In genomic region chr8:84703466-84704249, GRCm38 (mm10) we compare ENCODE assay signal across 8 mouse cellular contexts. TPM values are rescaled to one million over a fixed set of nuclear protein-coding genes. Genes with fewer than 3 reads are reported as not detected.
DNase-seq lines count a peak whose midpoint lies in the region; ATAC-seq and TF ChIP-seq lines count a peak whose summit lies in the region.

No protein-coding gene starts in this region.

- in situ Hi-C loops in CH12.LX (cut with MboI; ENCODE audit: low pct_ligation_motif_present, low pct_unique_long_range_greater_than_20kb, low sequenced_read_pairs): no loop called here

- peak in 1 of 2 experiments; percentile 39; a peak in 1 of 4 replicates for TF ChIP-seq CTCF in CH12.LX (conservative IDR thresholded peaks at IDR 0.05 in 1 of 2, IDR thresholded peaks at IDR 0.05 in 1 of 2; ENCODE audit: low read depth in 2 of 2, low read length in 2 of 2)

- peak overlapping the region; percentile 53 to 79 (median 79) for H3K4me3 ChIP-seq in CH12.LX (replicated peaks in 1 of 3; ENCODE audit: low read depth in 2 of 3, low read length in 2 of 3, poor library complexity in 1 of 3)
- peak overlapping the region; percentile 28; the same call in 1 of the 2 replicates for H3K4me3 ChIP-seq in forebrain, embryonic 15.5 days
- peak overlapping the region; percentile 29 for H3K4me3 ChIP-seq in neural tube, embryonic 13.5 days

- no peak for TF ChIP-seq EP300 in CH12.LX (IDR thresholded peaks at IDR 0.05; ENCODE audit: low read length)

- no peaks in the 10 kb centered on the region for H3K27me3 ChIP-seq in CH12.LX (replicated peaks)
- H3K27me3 ChIP-seq in forebrain, embryonic 15.5 days: peaks cover 20% of the 10 kb centered on the region
- peaks cover 80% of the 10 kb centered on the region for H3K27me3 ChIP-seq in neural tube, embryonic 13.5 days

- ATAC-seq in forebrain, embryonic 15.5 days (replicated peaks): no peak
- no peak for ATAC-seq in neural tube, embryonic 13.5 days (ENCODE audit: low read depth)
- no peak for ATAC-seq in erythroid progenitor cell, adult 5-6 weeks (replicated peaks; ENCODE audit: low FRiP score, poor library complexity, severe bottlenecking)

- peak; percentile 14 for DNase-seq in gastrocnemius, postnatal 25 days
- no peak for DNase-seq in gastrocnemius, postnatal 14 days
- DNase-seq in CH12.LX (ENCODE audit: extremely low read depth) (no peak), liver (peak; percentile 72)
- DNase-seq in left cerebral cortex, adult 11 months (ENCODE audit: low spot score): no peak

- peaks cover 18% of the 10 kb centered on the region for H3K79me2 ChIP-seq in CH12.LX (replicated peaks; ENCODE audit: control insufficient read depth, extremely low read depth, insufficient read depth, poor library complexity, severe bottlenecking)

- TF ChIP-seq POLR2A in CH12.LX (IDR thresholded peaks at IDR 0.05; ENCODE audit: low read depth, low read length): no peak; the same call in 1 of the 2 replicates

- H3K4me2 ChIP-seq in CH12.LX (ENCODE audit: insufficient read depth, low read depth, poor library complexity, severe bottlenecking): peak overlapping the region; percentile 57
- peak overlapping the region; percentile 49 for H3K4me2 ChIP-seq in forebrain, embryonic 15.5 days (replicated peaks)
- H3K4me2 ChIP-seq in neural tube, embryonic 13.5 days: peak overlapping the region; percentile 53

- H3K9ac ChIP-seq in CH12.LX (ENCODE audit: insufficient read depth, low read depth): peak overlapping the region; percentile 81; the same call in 1 of the 2 replicates
- peak overlapping the region; percentile 54; the same call in 1 of the 2 replicates for H3K9ac ChIP-seq in forebrain, embryonic 15.5 days (replicated peaks)
- 0 out of 2 replicates have a peak overlapping the region, but pooled peaks have one; percentile 17 for H3K9ac ChIP-seq in neural tube, embryonic 13.5 days

- no peak for TF ChIP-seq RAD21 in CH12.LX (IDR thresholded peaks at IDR 0.05; ENCODE audit: low read depth, low read length)

- intact Hi-C loops in gastrocnemius, postnatal 14 days (cut with DNase I; ENCODE audit: low total_unique reads): no loop called here

- H3K27ac ChIP-seq in CH12.LX (ENCODE audit: insufficient read depth, low read depth): peak overlapping the region; percentile 99
- H3K27ac ChIP-seq in forebrain, embryonic 15.5 days (replicated peaks): peak overlapping the region; percentile 94
- H3K27ac ChIP-seq in neural tube, embryonic 13.5 days (replicated peaks): peak overlapping the region; percentile 23

- peaks cover 14 to 73% of the 10 kb centered on the region in 2 experiments for H3K4me1 ChIP-seq in CH12.LX (ENCODE audit: control insufficient read depth in 1 of 2, insufficient read depth in 2 of 2)
- H3K4me1 ChIP-seq in forebrain, embryonic 15.5 days: peaks cover 52% of the 10 kb centered on the region
- H3K4me1 ChIP-seq in neural tube, embryonic 13.5 days (replicated peaks): peaks cover 50% of the 10 kb centered on the region

- peaks cover 2% of the 10 kb centered on the region for H3K9me3 ChIP-seq in CH12.LX (replicated peaks; ENCODE audit: low read length)
- no peaks in the 10 kb centered on the region for H3K9me3 ChIP-seq in forebrain, embryonic 15.5 days
- no peaks in the 10 kb centered on the region for H3K9me3 ChIP-seq in neural tube, embryonic 13.5 days

- dilution Hi-C loops in CH12.LX (cut with MboI; ENCODE audit: extremely low pct_ligation_motif_present, extremely low pct_unique_long_range_greater_than_20kb, low sequenced_read_pairs): no loop called here

- peaks cover 19 to 43% of the 10 kb centered on the region in 2 experiments for H3K36me3 ChIP-seq in CH12.LX (replicated peaks in 1 of 2; ENCODE audit: control insufficient read depth in 1 of 2, insufficient read depth in 1 of 2, low read length in 1 of 2)
- H3K36me3 ChIP-seq in forebrain, embryonic 15.5 days: peaks cover 4% of the 10 kb centered on the region; the same call in 1 of the 2 replicates
- H3K36me3 ChIP-seq in neural tube, embryonic 13.5 days: peaks cover 14% of the 10 kb centered on the region

- 14% methylated on average over 38 of the region's 38 CpGs for WGBS in forebrain, embryonic 15.5 days
- 10% methylated on average over 38 of the region's 38 CpGs for WGBS in neural tube, embryonic 13.5 days

TF ChIP-seq in CH12.LX, 34 proteins besides CTCF, POLR2A, EP300 and RAD21 (continues in another document):
- TF ChIP-seq MAX (IDR thresholded peaks at IDR 0.05; ENCODE audit: low read length): no peak
- no peak for TF ChIP-seq SMC3 (IDR thresholded peaks at IDR 0.05; ENCODE audit: low read depth, low read length)
- no peak for TF ChIP-seq NRF1 (IDR thresholded peaks at IDR 0.05; ENCODE audit: low read depth, low read length)
- TF ChIP-seq POLR2AphosphoS2 (IDR thresholded peaks at IDR 0.05; ENCODE audit: low read depth, low read length): peak; percentile 62; the same call in 1 of the 2 replicates
- no peak for TF ChIP-seq JUND (conservative IDR thresholded peaks at IDR 0.05; ENCODE audit: low read depth, low read length)
- TF ChIP-seq TBP (conservative IDR thresholded peaks at IDR 0.05; ENCODE audit: low read depth, low read length): no peak
- no peak for TF ChIP-seq ZC3H11A (IDR thresholded peaks at IDR 0.05; ENCODE audit: low read depth, low read length)
- no peak for TF ChIP-seq MAZ (IDR thresholded peaks at IDR 0.05; ENCODE audit: low read depth, low read length)
- TF ChIP-seq ZNF384 (IDR thresholded peaks at IDR 0.05; ENCODE audit: low read depth, low read length): no peak
- no peak for TF ChIP-seq USF1 (IDR thresholded peaks at IDR 0.05; ENCODE audit: low read depth, low read length)
- no peak for TF ChIP-seq E2F4 (IDR thresholded peaks at IDR 0.05; ENCODE audit: insufficient replicate concordance, low read depth, low read length)
- TF ChIP-seq SIN3A (IDR thresholded peaks at IDR 0.05; ENCODE audit: low read length): peak; percentile 48
- no peak for TF ChIP-seq MAFK (IDR thresholded peaks at IDR 0.05; ENCODE audit: insufficient replicate concordance, low read length)

RNA-seq across cellular contexts. Expression of gene Lyl1, which starts 2.4 kb away (rescaled TPM):
- total RNA-seq in gastrocnemius, postnatal 25 days (2021): 1 to 10 TPM; 1.3 to 2.0 TPM
- total RNA-seq in gastrocnemius, postnatal 14 days (2021): 1 to 10 TPM; 2.7 to 2.9 TPM
- total RNA-seq in CH12.LX (2012; rRNA removed) (38.5 and 45.5 TPM in 2 replicates), CH12.LX (2014; rRNA removed) (20.3 and 20.6 TPM in 2 replicates)
- polyA plus RNA-seq in CH12.LX (2012; ENCODE audit: insufficient read length, low read depth): 53.2 and 54.5 TPM in 2 replicates
- polyA plus RNA-seq in forebrain, embryonic 15.5 days (2015; fragmentation: Nextera tagmentation; extraction: Ambion mirVana): 2.1 and 2.5 TPM in 2 replicates
- polyA plus RNA-seq in neural tube, embryonic 13.5 days (2015; fragmentation: Nextera tagmentation; extraction: Ambion mirVana): 2.8 and 3.6 TPM in 2 replicates
- total RNA-seq in erythroid progenitor cell, adult 5-6 weeks (2015; ENCODE audit: low replicate concordance): 98.7 and 109 TPM in 2 replicates
- 54.7 and 70.5 TPM in 2 replicates for total RNA-seq in erythroid progenitor cell, adult 5-6 weeks (2017; ENCODE audit: low replicate concordance)

RNA-seq across cellular contexts. Expression of gene Nacc1, which starts 16.0 kb away (rescaled TPM):
- total RNA-seq in gastrocnemius, postnatal 25 days (2021): 10 to 100 TPM; 20.0 to 22.2 TPM
- total RNA-seq in gastrocnemius, postnatal 14 days (2021): 10 to 100 TPM; 25.7 to 33.6 TPM
- total RNA-seq in CH12.LX (2012; rRNA removed): 45.1 and 49.0 TPM in 2 replicates
- total RNA-seq in CH12.LX (2014; rRNA removed): 21.9 and 23.3 TPM in 2 replicates
- 73.0 and 84.1 TPM in 2 replicates for polyA plus RNA-seq in CH12.LX (2012; ENCODE audit: insufficient read length, low read depth)
- polyA plus RNA-seq in forebrain, embryonic 15.5 days (2015; fragmentation: Nextera tagmentation; extraction: Ambion mirVana): 15.5 and 16.4 TPM in 2 replicates
- 14.1 and 15.1 TPM in 2 replicates for polyA plus RNA-seq in neural tube, embryonic 13.5 days (2015; fragmentation: Nextera tagmentation; extraction: Ambion mirVana)
- total RNA-seq in erythroid progenitor cell, adult 5-6 weeks (2015; ENCODE audit: low replicate concordance): 24.3 and 25.6 TPM in 2 replicates
- 11.8 and 16.9 TPM in 2 replicates for total RNA-seq in erythroid progenitor cell, adult 5-6 weeks (2017; ENCODE audit: low replicate concordance)

RNA-seq across cellular contexts. Expression of gene Trmt1, which starts 17.6 kb away (rescaled TPM):
- total RNA-seq in gastrocnemius, postnatal 25 days (2021): 10 to 100 TPM; 36.7 to 40.2 TPM
- 10 to 100 TPM; 26.0 to 36.2 TPM for total RNA-seq in gastrocnemius, postnatal 14 days (2021)
- total RNA-seq in CH12.LX (2012; rRNA removed): 157 and 160 TPM in 2 replicates
- 77.0 and 94.5 TPM in 2 replicates for total RNA-seq in CH12.LX (2014; rRNA removed)
- 140 and 157 TPM in 2 replicates for polyA plus RNA-seq in CH12.LX (2012; ENCODE audit: insufficient read length, low read depth)
- 62.4 and 64.0 TPM in 2 replicates for polyA plus RNA-seq in forebrain, embryonic 15.5 days (2015; fragmentation: Nextera tagmentation; extraction: Ambion mirVana)
- polyA plus RNA-seq in neural tube, embryonic 13.5 days (2015; fragmentation: Nextera tagmentation; extraction: Ambion mirVana): 53.6 and 55.5 TPM in 2 replicates
- 7.9 and 13.4 TPM in 2 replicates for total RNA-seq in erythroid progenitor cell, adult 5-6 weeks (2015; ENCODE audit: low replicate concordance)
- 18.4 and 23.1 TPM in 2 replicates for total RNA-seq in erythroid progenitor cell, adult 5-6 weeks (2017; ENCODE audit: low replicate concordance)

RNA-seq across cellular contexts. Expression of gene G430095P16Rik, which starts 19.1 kb away (rescaled TPM):
- under 1 TPM; 0.54 to 0.67 TPM for total RNA-seq in gastrocnemius, postnatal 25 days (2021)
- total RNA-seq in gastrocnemius, postnatal 14 days (2021): 1 to 10 TPM in 1 of 2 experiments, under 1 TPM in 1; 0.66 to 1.1 TPM
- total RNA-seq in CH12.LX (2012; rRNA removed) (0.17 TPM in 1 of 2 replicates, not detected in the other), CH12.LX (2014; rRNA removed) (0.39 TPM in 1 of 2 replicates, not detected in the other)
- not detected in 2 replicates for polyA plus RNA-seq in CH12.LX (2012; ENCODE audit: insufficient read length, low read depth)
- polyA plus RNA-seq in forebrain, embryonic 15.5 days (2015; fragmentation: Nextera tagmentation; extraction: Ambion mirVana): 2.7 TPM in 2 replicates
- 1.4 and 2.2 TPM in 2 replicates for polyA plus RNA-seq in neural tube, embryonic 13.5 days (2015; fragmentation: Nextera tagmentation; extraction: Ambion mirVana)
- 12.2 and 21.6 TPM in 2 replicates for total RNA-seq in erythroid progenitor cell, adult 5-6 weeks (2015; ENCODE audit: low replicate concordance)
- 1.1 and 13.2 TPM in 2 replicates for total RNA-seq in erythroid progenitor cell, adult 5-6 weeks (2017; ENCODE audit: low replicate concordance)

RNA-seq across cellular contexts. Expression of gene Ier2, which starts 41.0 kb away (rescaled TPM):
- total RNA-seq in gastrocnemius, postnatal 25 days (2021): 1 to 10 TPM; 5.9 to 7.1 TPM
- 10 to 100 TPM; 10.5 to 10.8 TPM for total RNA-seq in gastrocnemius, postnatal 14 days (2021)
- total RNA-seq in CH12.LX (2012; rRNA removed) (22.7 and 30.3 TPM in 2 replicates), CH12.LX (2014; rRNA removed) (30.9 and 35.4 TPM in 2 replicates)
- polyA plus RNA-seq in CH12.LX (2012; ENCODE audit: insufficient read length, low read depth): 25.7 and 26.3 TPM in 2 replicates
- 26.0 and 33.4 TPM in 2 replicates for polyA plus RNA-seq in forebrain, embryonic 15.5 days (2015; fragmentation: Nextera tagmentation; extraction: Ambion mirVana)
- polyA plus RNA-seq in neural tube, embryonic 13.5 days (2015; fragmentation: Nextera tagmentation; extraction: Ambion mirVana): 32.5 and 37.7 TPM in 2 replicates
- 10.9 and 16.2 TPM in 2 replicates for total RNA-seq in erythroid progenitor cell, adult 5-6 weeks (2015; ENCODE audit: low replicate concordance)
- 7.6 and 8.1 TPM in 2 replicates for total RNA-seq in erythroid progenitor cell, adult 5-6 weeks (2017; ENCODE audit: low replicate concordance)

Comparison
In these comparisons a context has a peak if more than half of its experiments do, and no peak if none do; other contexts are left out.
1. DNase-seq: peak in gastrocnemius, postnatal 25 days (single experiment) and liver (single experiment); none in gastrocnemius, postnatal 14 days (single experiment), CH12.LX (single experiment) and left cerebral cortex, adult 11 months (single experiment).
2. H3K27ac ChIP-seq: peak in every context shown above with its lines; median percentile 99 in CH12.LX; 94 in forebrain, embryonic 15.5 days; 23 in neural tube, embryonic 13.5 days.
3. H3K4me3 ChIP-seq: peak in every context shown above with its lines; median percentile 79 in CH12.LX; 29 in neural tube, embryonic 13.5 days; 28 in forebrain, embryonic 15.5 days.
4. H3K9ac ChIP-seq: peak in every context shown above with its lines; median percentile 81 in CH12.LX; 54 in forebrain, embryonic 15.5 days; 17 in neural tube, embryonic 13.5 days.
5. RNA of gene Lyl1, which starts 2.4 kb away (total RNA-seq): 54.7 to 109 TPM in erythroid progenitor cell, adult 5-6 weeks and 20.3 to 45.5 TPM in CH12.LX; 2.7 to 2.9 TPM in gastrocnemius, postnatal 14 days and 1.3 to 2.0 TPM in gastrocnemius, postnatal 25 days; every median in the first group is over 4 times any median in the second.
6. Peak in every context shown above with its lines, with median percentiles within 50 percentile points of each other: H3K4me2 ChIP-seq.